Mouse (Mus musculus): ENCODE measurements around the gene Gria4. TPM values are rescaled to one million over a fixed set of nuclear protein-coding genes. Genes with fewer than 3 reads are reported as not detected.

Gene Gria4
- polyA plus RNA-seq, 1 experiment from 2014 or later, result 0.54 TPM

GRCm38 (mm10) chr9:4665691-4666090 is 130.3 kb downstream of the Gria4 start:
- no peak for DNase-seq (ENCODE audit: low spot score)
- H3K27ac ChIP-seq, result no peak overlapping the region

GRCm38 (mm10) chr9:4662421-4662820 is 133.6 kb downstream of the Gria4 start:
- Histone ChIP-seq H3K27me3 (ENCODE audit: insufficient read depth, poor library complexity, severe bottlenecking) (no peaks in the 10 kb centered on the region), H3K9me3 (no peaks in the 10 kb centered on the region), H3K27ac (no peak overlapping the region), H3K36me3 (no peaks in the 10 kb centered on the region), H3K4me3 (no peak overlapping the region), H3K4me1 (no peaks in the 10 kb centered on the region)
- 59% methylated on average over 1 of the region's 1 CpGs for WGBS
- no peak for DNase-seq (ENCODE audit: low spot score)

More at GRCm38 (mm10) chr9:4665691-4666090, 130.3 kb downstream of the Gria4 start:
- Histone ChIP-seq H3K36me3 (no peaks in the 10 kb centered on the region), H3K4me3 (no peak overlapping the region), H3K4me1 (no peaks in the 10 kb centered on the region), H3K27me3 (ENCODE audit: insufficient read depth, poor library complexity, severe bottlenecking) (no peaks in the 10 kb centered on the region), H3K9me3 (no peaks in the 10 kb centered on the region)
- 74% methylated on average over 2 of the region's 2 CpGs for WGBS

- no peaks in the 10 kb centered on the region for H3K9me3 ChIP-seq
- no peak for DNase-seq (ENCODE audit: low spot score)
- H3K4me3 ChIP-seq, result no peak overlapping the region
- no peak overlapping the region for H3K27ac ChIP-seq
- no peaks in the 10 kb centered on the region for H3K4me1 ChIP-seq
- H3K36me3 ChIP-seq, result no peaks in the 10 kb centered on the region
- no peaks in the 10 kb centered on the region for H3K27me3 ChIP-seq (ENCODE audit: insufficient read depth, poor library complexity, severe bottlenecking)
Measured at GRCm38 (mm10) chr9:4658951-4659350, 137.1 kb downstream of the Gria4 start.

GRCm38 (mm10) chr9:4654333-4654732 is 141.7 kb downstream of the Gria4 start:
- Histone ChIP-seq H3K27ac (no peak overlapping the region), H3K9me3 (no peaks in the 10 kb centered on the region), H3K4me3 (no peak overlapping the region), H3K27me3 (ENCODE audit: insufficient read depth, poor library complexity, severe bottlenecking) (no peaks in the 10 kb centered on the region), H3K36me3 (no peaks in the 10 kb centered on the region), H3K4me1 (no peaks in the 10 kb centered on the region)
- 70% methylated on average over 1 of the region's 1 CpGs for WGBS
- no peak for DNase-seq (ENCODE audit: low spot score)

GRCm38 (mm10) chr9:4639192-4639900 is 156.7 kb downstream of the Gria4 start:
- Histone ChIP-seq H3K9me3 (no peaks in the 10 kb centered on the region), H3K27me3 (ENCODE audit: insufficient read depth, poor library complexity, severe bottlenecking) (no peaks in the 10 kb centered on the region), H3K36me3 (no peaks in the 10 kb centered on the region), H3K4me1 (no peaks in the 10 kb centered on the region), H3K4me3 (no peak overlapping the region), H3K27ac (no peak overlapping the region)
- DNase-seq (ENCODE audit: low spot score), result no peak
- 62% methylated on average over 2 of the region's 2 CpGs for WGBS

- no peaks in the 10 kb centered on the region for H3K4me1 ChIP-seq
- no peak overlapping the region for H3K27ac ChIP-seq
- no peak for DNase-seq (ENCODE audit: low spot score)
- H3K27me3 ChIP-seq (ENCODE audit: insufficient read depth, poor library complexity, severe bottlenecking), result no peaks in the 10 kb centered on the region
- no peaks in the 10 kb centered on the region for H3K36me3 ChIP-seq
- 75% methylated on average over 4 of the region's 4 CpGs for WGBS
- no peak overlapping the region for H3K4me3 ChIP-seq
- H3K9me3 ChIP-seq, result no peaks in the 10 kb centered on the region
Measured at GRCm38 (mm10) chr9:4631910-4632309, 164.1 kb downstream of the Gria4 start.

GRCm38 (mm10) chr9:4615286-4615685 is 180.7 kb downstream of the Gria4 start:
- DNase-seq (ENCODE audit: low spot score), result no peak
- Histone ChIP-seq H3K9me3 (no peaks in the 10 kb centered on the region), H3K27me3 (ENCODE audit: insufficient read depth, poor library complexity, severe bottlenecking) (no peaks in the 10 kb centered on the region), H3K27ac (no peak overlapping the region), H3K36me3 (no peaks in the 10 kb centered on the region), H3K4me3 (no peak overlapping the region), H3K4me1 (no peaks in the 10 kb centered on the region)

GRCm38 (mm10) chr9:4605354-4605753 is 190.7 kb downstream of the Gria4 start:
- Histone ChIP-seq H3K36me3 (no peaks in the 10 kb centered on the region), H3K4me3 (no peak overlapping the region), H3K27me3 (ENCODE audit: insufficient read depth, poor library complexity, severe bottlenecking) (no peaks in the 10 kb centered on the region), H3K27ac (no peak overlapping the region), H3K9me3 (no peaks in the 10 kb centered on the region), H3K4me1 (no peaks in the 10 kb centered on the region)
- 90% methylated on average over 3 of the region's 3 CpGs for WGBS
- DNase-seq (ENCODE audit: low spot score), result no peak

GRCm38 (mm10) chr9:4604236-4604635 is 191.8 kb downstream of the Gria4 start:
- Histone ChIP-seq H3K9me3 (no peaks in the 10 kb centered on the region), H3K4me1 (no peaks in the 10 kb centered on the region), H3K27ac (no peak overlapping the region), H3K36me3 (no peaks in the 10 kb centered on the region), H3K4me3 (no peak overlapping the region), H3K27me3 (ENCODE audit: insufficient read depth, poor library complexity, severe bottlenecking) (no peaks in the 10 kb centered on the region)
- DNase-seq (ENCODE audit: low spot score), result no peak

- no peak for DNase-seq (ENCODE audit: low spot score)
- Histone ChIP-seq H3K9me3 (no peaks in the 10 kb centered on the region), H3K27ac (no peak overlapping the region), H3K4me3 (no peak overlapping the region), H3K4me1 (no peaks in the 10 kb centered on the region), H3K36me3 (no peaks in the 10 kb centered on the region), H3K27me3 (ENCODE audit: insufficient read depth, poor library complexity, severe bottlenecking) (no peaks in the 10 kb centered on the region)
- 78% methylated on average over 2 of the region's 2 CpGs for WGBS
Measured at GRCm38 (mm10) chr9:4601788-4602187, 194.2 kb downstream of the Gria4 start.

GRCm38 (mm10) chr9:4573596-4573995 is 222.4 kb downstream of the Gria4 start:
- no peak for DNase-seq (ENCODE audit: low spot score)
- Histone ChIP-seq H3K36me3 (no peaks in the 10 kb centered on the region), H3K4me3 (no peak overlapping the region), H3K27me3 (ENCODE audit: insufficient read depth, poor library complexity, severe bottlenecking) (no peaks in the 10 kb centered on the region), H3K4me1 (no peaks in the 10 kb centered on the region), H3K9me3 (no peaks in the 10 kb centered on the region), H3K27ac (no peak overlapping the region)
- WGBS, result 81% methylated on average over 5 of the region's 5 CpGs

- Histone ChIP-seq H3K27me3 (ENCODE audit: insufficient read depth, poor library complexity, severe bottlenecking) (no peaks in the 10 kb centered on the region), H3K4me3 (no peak overlapping the region), H3K27ac (no peak overlapping the region), H3K36me3 (no peaks in the 10 kb centered on the region), H3K4me1 (no peaks in the 10 kb centered on the region), H3K9me3 (no peaks in the 10 kb centered on the region)
- DNase-seq (ENCODE audit: low spot score), result no peak
- WGBS, result 75% methylated on average over 4 of the region's 4 CpGs
Measured at GRCm38 (mm10) chr9:4555415-4555959, 240.5 kb downstream of the Gria4 start.

- Histone ChIP-seq H3K36me3 (no peaks in the 10 kb centered on the region), H3K27ac (no peak overlapping the region), H3K9me3 (no peaks in the 10 kb centered on the region), H3K4me1 (no peaks in the 10 kb centered on the region), H3K27me3 (ENCODE audit: insufficient read depth, poor library complexity, severe bottlenecking) (no peaks in the 10 kb centered on the region), H3K4me3 (no peak overlapping the region)
- no peak for DNase-seq (ENCODE audit: low spot score)
- WGBS, result 89% methylated on average over 1 of the region's 1 CpGs
Measured at GRCm38 (mm10) chr9:4539218-4539617, 256.8 kb downstream of the Gria4 start.
